Mouse (Mus musculus): ENCODE results near the gene Shld2. TPM values are rescaled to one million over a fixed set of nuclear protein-coding genes. Genes with fewer than 3 reads are reported as not detected.

The Shld2 gene
- polyA plus RNA-seq, 1 experiment, result 4.2 TPM

DNA sequence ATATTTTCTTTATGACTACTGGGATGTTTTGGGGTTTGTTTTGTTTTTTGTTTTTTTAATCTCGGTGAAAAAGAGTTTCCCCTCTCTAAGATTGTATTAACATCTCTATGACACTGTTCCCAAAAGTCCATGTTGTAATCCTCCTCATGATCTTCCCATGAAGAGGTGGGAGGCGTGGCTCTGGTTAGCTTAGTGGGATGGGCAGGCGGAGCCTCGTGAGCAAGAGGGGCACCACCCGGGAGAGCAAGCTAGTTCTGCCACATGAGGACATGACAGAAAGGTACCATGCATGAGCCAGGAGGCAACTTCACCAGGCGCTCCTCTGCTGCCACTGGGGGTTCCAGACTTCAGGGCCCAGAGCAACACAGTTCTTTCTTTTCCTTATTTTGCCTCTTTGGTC is 42.2 kb upstream of the Shld2 start:
- Histone ChIP-seq H3K36me3 (ENCODE audit: control insufficient read depth, insufficient read depth, low read length) (no peaks in the 10 kb centered on the region), H3K27me3 (ENCODE audit: control insufficient read depth, insufficient read depth, low read length) (no peaks in the 10 kb centered on the region), H3K4me1 (replicated peaks; ENCODE audit: control insufficient read depth, insufficient read depth, low read length) (no peaks in the 10 kb centered on the region), H3K27ac (ENCODE audit: control insufficient read depth, insufficient read depth, low read length) (no peak overlapping the region), H3K4me3 (ENCODE audit: control insufficient read depth, insufficient read depth, low read length) (no peak overlapping the region)
- 74% methylated on average over 6 of the region's 6 CpGs for WGBS
- TF ChIP-seq POLR2A (IDR thresholded peaks at IDR 0.05; ENCODE audit: control insufficient read depth, extremely low read depth, insufficient read depth, low read length, poor library complexity), result no peak
- no peak for TF ChIP-seq CTCF (IDR thresholded peaks at IDR 0.05; ENCODE audit: borderline replicate concordance, control insufficient read depth, extremely low read depth, insufficient read depth, low read length, poor library complexity)
- no peak for DNase-seq

DNA sequence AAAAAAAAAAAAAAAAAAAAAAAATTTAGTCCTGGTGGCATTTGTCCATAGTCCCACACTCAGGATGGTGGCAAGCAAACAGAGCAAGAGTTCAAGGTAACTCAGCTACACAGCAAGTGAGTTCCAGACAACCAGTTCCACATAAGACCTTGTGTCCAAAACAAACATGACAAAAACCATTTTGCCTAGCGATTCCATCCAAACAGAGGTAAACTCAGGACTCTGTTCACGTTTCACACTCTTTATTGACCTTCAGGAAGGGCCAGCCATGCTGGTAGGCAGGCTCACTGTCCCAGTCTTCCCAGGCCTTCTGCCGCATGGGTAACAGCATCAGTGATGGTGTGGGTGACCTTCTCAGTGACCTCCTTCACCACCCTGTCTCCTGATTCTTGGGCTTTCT is 41.4 kb upstream of the Shld2 start:
- TF ChIP-seq POLR2A (IDR thresholded peaks at IDR 0.05; ENCODE audit: control insufficient read depth, extremely low read depth, insufficient read depth, low read length, poor library complexity), result no peak
- no peak for TF ChIP-seq CTCF (IDR thresholded peaks at IDR 0.05; ENCODE audit: borderline replicate concordance, control insufficient read depth, extremely low read depth, insufficient read depth, low read length, poor library complexity)
- 90% methylated on average over 3 of the region's 3 CpGs for WGBS
- no peak for DNase-seq
- Histone ChIP-seq H3K4me1 (replicated peaks; ENCODE audit: control insufficient read depth, insufficient read depth, low read length) (no peaks in the 10 kb centered on the region), H3K4me3 (ENCODE audit: control insufficient read depth, insufficient read depth, low read length) (no peak overlapping the region), H3K36me3 (ENCODE audit: control insufficient read depth, insufficient read depth, low read length) (no peaks in the 10 kb centered on the region), H3K27me3 (ENCODE audit: control insufficient read depth, insufficient read depth, low read length) (no peaks in the 10 kb centered on the region), H3K27ac (ENCODE audit: control insufficient read depth, insufficient read depth, low read length) (no peak overlapping the region)

GRCm38 (mm10) chr14:34349007-34349406 is 38.7 kb upstream of the Shld2 start:
- 93% methylated on average over 8 of the region's 8 CpGs for WGBS
- Histone ChIP-seq H3K27ac (ENCODE audit: control insufficient read depth, insufficient read depth, low read length) (no peak overlapping the region), H3K4me3 (ENCODE audit: control insufficient read depth, insufficient read depth, low read length) (no peak overlapping the region), H3K27me3 (ENCODE audit: control insufficient read depth, insufficient read depth, low read length) (no peaks in the 10 kb centered on the region), H3K36me3 (ENCODE audit: control insufficient read depth, insufficient read depth, low read length) (peaks cover 4% of the 10 kb centered on the region; the same call in 1 of the 2 replicates), H3K4me1 (replicated peaks; ENCODE audit: control insufficient read depth, insufficient read depth, low read length) (no peaks in the 10 kb centered on the region)
- no peak for DNase-seq
- TF ChIP-seq CTCF (IDR thresholded peaks at IDR 0.05; ENCODE audit: borderline replicate concordance, control insufficient read depth, extremely low read depth, insufficient read depth, low read length, poor library complexity) (no peak), POLR2A (IDR thresholded peaks at IDR 0.05; ENCODE audit: control insufficient read depth, extremely low read depth, insufficient read depth, low read length, poor library complexity) (no peak)

DNA sequence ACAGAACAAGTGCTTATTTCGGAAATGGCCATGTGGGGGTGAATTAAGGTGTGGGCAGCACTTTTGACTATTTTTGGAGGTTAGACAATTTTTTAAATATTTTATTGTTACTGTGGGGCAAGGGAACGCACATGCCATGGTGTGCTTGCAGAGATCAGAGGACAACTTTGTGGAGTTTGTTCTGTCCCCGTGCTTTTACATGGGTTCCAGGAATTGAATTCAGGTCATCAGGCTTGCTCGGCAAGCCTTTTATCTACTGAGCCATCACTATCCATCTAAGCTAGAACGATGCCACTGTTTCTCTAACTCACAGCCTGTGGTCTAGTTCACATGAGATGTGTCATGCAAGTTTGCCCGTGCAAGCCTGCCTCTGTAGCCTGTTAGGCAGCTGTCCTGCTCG is 38.0 kb upstream of the Shld2 start:
- 91% methylated on average over 7 of the region's 7 CpGs for WGBS
- Histone ChIP-seq H3K27ac (ENCODE audit: control insufficient read depth, insufficient read depth, low read length) (no peak overlapping the region), H3K27me3 (ENCODE audit: control insufficient read depth, insufficient read depth, low read length) (no peaks in the 10 kb centered on the region), H3K4me3 (ENCODE audit: control insufficient read depth, insufficient read depth, low read length) (no peak overlapping the region), H3K4me1 (replicated peaks; ENCODE audit: control insufficient read depth, insufficient read depth, low read length) (no peaks in the 10 kb centered on the region), H3K36me3 (ENCODE audit: control insufficient read depth, insufficient read depth, low read length) (peaks cover 8% of the 10 kb centered on the region)
- DNase-seq, result no peak
- TF ChIP-seq CTCF (IDR thresholded peaks at IDR 0.05; ENCODE audit: borderline replicate concordance, control insufficient read depth, extremely low read depth, insufficient read depth, low read length, poor library complexity) (no peak), POLR2A (IDR thresholded peaks at IDR 0.05; ENCODE audit: control insufficient read depth, extremely low read depth, insufficient read depth, low read length, poor library complexity) (no peak)

DNA sequence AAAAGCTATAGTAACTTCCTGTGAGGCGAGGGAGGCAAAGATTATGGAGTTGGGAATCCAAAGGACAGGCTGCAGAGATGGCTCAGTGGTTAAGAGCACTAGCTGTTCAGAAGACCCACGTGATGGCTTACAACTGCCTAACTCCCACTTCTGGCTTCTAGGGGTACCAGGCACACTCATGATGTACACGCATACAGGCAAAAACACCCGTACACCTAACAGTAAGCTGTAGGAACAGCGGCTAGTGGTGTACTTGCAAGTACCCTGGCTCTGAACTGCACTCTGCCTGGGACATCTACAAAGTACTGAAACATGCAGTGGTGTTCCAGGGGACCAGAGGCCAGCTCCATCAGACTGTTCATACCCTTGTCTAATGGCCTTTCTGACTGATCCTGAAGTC is 36.8 kb upstream of the Shld2 start:
- Histone ChIP-seq H3K4me3 (ENCODE audit: control insufficient read depth, insufficient read depth, low read length) (no peak overlapping the region), H3K36me3 (ENCODE audit: control insufficient read depth, insufficient read depth, low read length) (peaks cover 18% of the 10 kb centered on the region), H3K4me1 (replicated peaks; ENCODE audit: control insufficient read depth, insufficient read depth, low read length) (no peaks in the 10 kb centered on the region), H3K27ac (ENCODE audit: control insufficient read depth, insufficient read depth, low read length) (no peak overlapping the region), H3K27me3 (ENCODE audit: control insufficient read depth, insufficient read depth, low read length) (no peaks in the 10 kb centered on the region)
- DNase-seq, result no peak
- TF ChIP-seq POLR2A (IDR thresholded peaks at IDR 0.05; ENCODE audit: control insufficient read depth, extremely low read depth, insufficient read depth, low read length, poor library complexity) (no peak), CTCF (IDR thresholded peaks at IDR 0.05; ENCODE audit: borderline replicate concordance, control insufficient read depth, extremely low read depth, insufficient read depth, low read length, poor library complexity) (no peak)
- WGBS, result 94% methylated on average over 5 of the region's 5 CpGs

- Histone ChIP-seq H3K36me3 (ENCODE audit: control insufficient read depth, insufficient read depth, low read length) (peaks cover 24% of the 10 kb centered on the region), H3K4me1 (replicated peaks; ENCODE audit: control insufficient read depth, insufficient read depth, low read length) (no peaks in the 10 kb centered on the region), H3K27me3 (ENCODE audit: control insufficient read depth, insufficient read depth, low read length) (no peaks in the 10 kb centered on the region), H3K4me3 (ENCODE audit: control insufficient read depth, insufficient read depth, low read length) (no peak overlapping the region), H3K27ac (ENCODE audit: control insufficient read depth, insufficient read depth, low read length) (no peak overlapping the region)
- no peak for DNase-seq
- no peak for TF ChIP-seq POLR2A (IDR thresholded peaks at IDR 0.05; ENCODE audit: control insufficient read depth, extremely low read depth, insufficient read depth, low read length, poor library complexity)
- no peak for TF ChIP-seq CTCF (IDR thresholded peaks at IDR 0.05; ENCODE audit: borderline replicate concordance, control insufficient read depth, extremely low read depth, insufficient read depth, low read length, poor library complexity)
- 87% methylated on average over 12 of the region's 12 CpGs for WGBS
Measured at GRCm38 (mm10) chr14:34345771-34346566, 35.7 kb upstream of the Shld2 start.
